Mouse (Mus musculus) erythroblast, embryonic 14.5 days (primary cell): ENCODE measurements around the gene Sh2b2.

Experiments
- GATA1 ChIP-seq: IDR thresholded peaks from 2 replicates; pipeline ENCODE4 v1.6.1; 2012; ENCODE audit warnings: low read length, inconsistent platforms, mixed read lengths
- TAL1 ChIP-seq: IDR thresholded peaks from 3 replicates; pipeline ENCODE4 v1.6.1; 2012; ENCODE audit warnings: low read length, inconsistent platforms, mixed read lengths

DNA sequence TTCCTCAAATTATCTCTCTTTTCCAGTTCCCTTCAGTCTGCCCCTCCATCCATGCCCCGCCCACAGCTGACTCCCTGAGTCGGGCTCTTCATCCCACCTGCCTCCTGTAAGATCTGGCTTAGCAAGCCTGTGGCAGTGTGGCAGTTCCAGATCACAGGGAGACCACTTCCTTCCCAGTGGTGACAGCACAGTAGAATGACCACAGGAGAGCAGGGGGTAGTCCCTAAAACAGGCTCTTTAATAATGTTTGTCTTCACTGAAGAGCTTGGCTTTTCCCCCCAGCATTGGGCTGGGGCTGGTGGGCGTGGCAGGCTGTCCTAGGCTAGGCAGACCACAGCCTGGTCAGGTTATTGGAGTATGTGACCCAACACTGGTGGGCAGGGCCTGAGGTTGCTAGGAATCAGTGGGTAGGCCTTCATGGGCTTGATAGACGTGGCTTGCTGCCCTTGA lies 28.4 kb downstream of the Sh2b2 start:
- TF ChIP-seq TAL1 (no peak), GATA1 (no peak)
